Mouse (Mus musculus): ENCODE results near the gene D430041D05Rik. TPM values are rescaled to one million over a fixed set of nuclear protein-coding genes. Genes with fewer than 3 reads are reported as not detected.

D430041D05Rik gene
- polyA plus RNA-seq, 1 experiment from 2014 or later = 10.2 TPM

GRCm38 (mm10) chr2:104209408-104209807 is 201.4 kb downstream of the D430041D05Rik start:
- peaks cover 18% of the 10 kb centered on the region for H3K36me3 ChIP-seq
- no peak overlapping the region for H3K9ac ChIP-seq
- ATAC-seq (ENCODE audit: low FRiP score, low read depth) = no peak
- no peaks in the 10 kb centered on the region for H3K27me3 ChIP-seq
- WGBS = 78% methylated on average over 2 of the region's 2 CpGs
- H3K4me2 ChIP-seq = no peak overlapping the region
- no peak overlapping the region for H3K4me3 ChIP-seq
- no peaks in the 10 kb centered on the region for H3K9me3 ChIP-seq
- 0 out of 2 replicates have a peak overlapping the region, but pooled peaks have one; percentile 71 for H3K27ac ChIP-seq (replicated peaks)
- peaks cover 23% of the 10 kb centered on the region for H3K4me1 ChIP-seq (replicated peaks)

- Histone ChIP-seq H3K9ac (no peak overlapping the region), H3K27ac (replicated peaks) (peak overlapping the region; percentile 71; the same call in 1 of the 2 replicates), H3K36me3 (peaks cover 11% of the 10 kb centered on the region), H3K4me3 (no peak overlapping the region), H3K9me3 (no peaks in the 10 kb centered on the region), H3K4me1 (replicated peaks) (peaks cover 23% of the 10 kb centered on the region), H3K4me2 (peak overlapping the region; percentile 34; the same call in 1 of the 2 replicates), H3K27me3 (no peaks in the 10 kb centered on the region)
- 36% methylated on average over 5 of the region's 5 CpGs for WGBS
- ATAC-seq (ENCODE audit: low FRiP score, low read depth) = no peak; the same call in 1 of the 2 replicates
Observed at GRCm38 (mm10) chr2:104208415-104208814, 202.4 kb downstream of the D430041D05Rik start.

GRCm38 (mm10) chr2:104207948-104208347 is 202.9 kb downstream of the D430041D05Rik start:
- peak; percentile 89 for ATAC-seq (ENCODE audit: low FRiP score, low read depth)
- H3K36me3 ChIP-seq = peaks cover 7% of the 10 kb centered on the region
- no peak overlapping the region for H3K4me3 ChIP-seq
- no peak overlapping the region for H3K9ac ChIP-seq
- peak overlapping the region; percentile 71 for H3K27ac ChIP-seq (replicated peaks)
- H3K27me3 ChIP-seq = no peaks in the 10 kb centered on the region
- 24% methylated on average over 10 of the region's 10 CpGs for WGBS
- no peaks in the 10 kb centered on the region for H3K9me3 ChIP-seq
- peaks cover 23% of the 10 kb centered on the region for H3K4me1 ChIP-seq (replicated peaks)
- peak overlapping the region; percentile 34; the same call in 1 of the 2 replicates for H3K4me2 ChIP-seq

- H3K4me3 ChIP-seq = no peak overlapping the region
- WGBS = 43% methylated on average over 8 of the region's 8 CpGs
- no peaks in the 10 kb centered on the region for H3K27me3 ChIP-seq
- no peak for ATAC-seq (ENCODE audit: low FRiP score, low read depth)
- no peak overlapping the region for H3K27ac ChIP-seq (replicated peaks)
- H3K9ac ChIP-seq = no peak overlapping the region
- H3K36me3 ChIP-seq = peaks cover 3% of the 10 kb centered on the region
- H3K9me3 ChIP-seq = no peaks in the 10 kb centered on the region
- H3K4me2 ChIP-seq = no peak overlapping the region
- H3K4me1 ChIP-seq (replicated peaks) = peaks cover 23% of the 10 kb centered on the region
Observed at GRCm38 (mm10) chr2:104205623-104206022, 205.2 kb downstream of the D430041D05Rik start.

GRCm38 (mm10) chr2:104200211-104200610 is 210.6 kb downstream of the D430041D05Rik start:
- Histone ChIP-seq H3K36me3 (peaks cover 3% of the 10 kb centered on the region), H3K9ac (no peak overlapping the region), H3K4me3 (no peak overlapping the region), H3K27me3 (no peaks in the 10 kb centered on the region), H3K27ac (replicated peaks) (no peak overlapping the region), H3K4me2 (no peak overlapping the region), H3K4me1 (replicated peaks) (no peaks in the 10 kb centered on the region), H3K9me3 (no peaks in the 10 kb centered on the region)
- ATAC-seq (ENCODE audit: low FRiP score, low read depth) = no peak
- 61% methylated on average over 3 of the region's 3 CpGs for WGBS

GRCm38 (mm10) chr2:104198186-104198585 is 212.6 kb downstream of the D430041D05Rik start:
- WGBS = 92% methylated on average over 6 of the region's 6 CpGs
- Histone ChIP-seq H3K4me3 (no peak overlapping the region), H3K36me3 (no peaks in the 10 kb centered on the region), H3K9ac (no peak overlapping the region), H3K4me2 (no peak overlapping the region), H3K4me1 (replicated peaks) (no peaks in the 10 kb centered on the region), H3K9me3 (no peaks in the 10 kb centered on the region), H3K27ac (replicated peaks) (no peak overlapping the region), H3K27me3 (no peaks in the 10 kb centered on the region)
- ATAC-seq (ENCODE audit: low FRiP score, low read depth) = no peak

- ATAC-seq (ENCODE audit: low FRiP score, low read depth) = no peak
- no peak overlapping the region for H3K27ac ChIP-seq (replicated peaks)
- WGBS = 44% methylated on average over 3 of the region's 3 CpGs
- no peak overlapping the region for H3K9ac ChIP-seq
- H3K4me3 ChIP-seq = no peak overlapping the region
- H3K4me2 ChIP-seq = no peak overlapping the region
- no peaks in the 10 kb centered on the region for H3K27me3 ChIP-seq
- no peaks in the 10 kb centered on the region for H3K4me1 ChIP-seq (replicated peaks)
- H3K9me3 ChIP-seq = no peaks in the 10 kb centered on the region
- 0 out of 2 replicates have a peak, but pooled peaks cover 2% of the 10 kb centered on the region for H3K36me3 ChIP-seq
Observed at GRCm38 (mm10) chr2:104197281-104197680, 213.5 kb downstream of the D430041D05Rik start.

GRCm38 (mm10) chr2:104192401-104193141 is 218.2 kb downstream of the D430041D05Rik start:
- Histone ChIP-seq H3K4me3 (no peak overlapping the region), H3K4me2 (no peak overlapping the region), H3K27me3 (no peaks in the 10 kb centered on the region), H3K4me1 (replicated peaks) (no peaks in the 10 kb centered on the region), H3K27ac (replicated peaks) (no peak overlapping the region), H3K9ac (no peak overlapping the region), H3K36me3 (0 out of 2 replicates have a peak, but pooled peaks cover 3% of the 10 kb centered on the region), H3K9me3 (no peaks in the 10 kb centered on the region)
- ATAC-seq (ENCODE audit: low FRiP score, low read depth) = no peak
- WGBS = 87% methylated on average over 18 of the region's 18 CpGs

- Histone ChIP-seq H3K4me1 (replicated peaks) (no peaks in the 10 kb centered on the region), H3K27ac (replicated peaks) (no peak overlapping the region), H3K4me3 (no peak overlapping the region), H3K27me3 (no peaks in the 10 kb centered on the region), H3K9me3 (no peaks in the 10 kb centered on the region), H3K4me2 (no peak overlapping the region), H3K36me3 (0 out of 2 replicates have a peak, but pooled peaks cover 3% of the 10 kb centered on the region), H3K9ac (no peak overlapping the region)
- ATAC-seq (ENCODE audit: low FRiP score, low read depth) = no peak
- WGBS = 73% methylated on average over 2 of the region's 2 CpGs
Observed at GRCm38 (mm10) chr2:104191723-104192122, 219.1 kb downstream of the D430041D05Rik start.

GRCm38 (mm10) chr2:104188859-104189258 is 222.0 kb downstream of the D430041D05Rik start:
- H3K9ac ChIP-seq = no peak overlapping the region
- no peaks in the 10 kb centered on the region for H3K4me1 ChIP-seq (replicated peaks)
- no peak overlapping the region for H3K4me3 ChIP-seq
- no peak overlapping the region for H3K4me2 ChIP-seq
- WGBS = 65% methylated on average over 2 of the region's 2 CpGs
- no peak overlapping the region for H3K27ac ChIP-seq (replicated peaks)
- H3K36me3 ChIP-seq = 0 out of 2 replicates have a peak, but pooled peaks cover 3% of the 10 kb centered on the region
- no peak for ATAC-seq (ENCODE audit: low FRiP score, low read depth)
- no peaks in the 10 kb centered on the region for H3K27me3 ChIP-seq
- H3K9me3 ChIP-seq = no peaks in the 10 kb centered on the region

- H3K4me1 ChIP-seq (replicated peaks) = no peaks in the 10 kb centered on the region
- WGBS = 71% methylated on average over 3 of the region's 3 CpGs
- H3K9me3 ChIP-seq = no peaks in the 10 kb centered on the region
- H3K27me3 ChIP-seq = no peaks in the 10 kb centered on the region
- no peak overlapping the region for H3K4me3 ChIP-seq
- H3K4me2 ChIP-seq = no peak overlapping the region
- H3K27ac ChIP-seq (replicated peaks) = no peak overlapping the region
- H3K9ac ChIP-seq = no peak overlapping the region
- ATAC-seq (ENCODE audit: low FRiP score, low read depth) = no peak
- H3K36me3 ChIP-seq = no peaks in the 10 kb centered on the region
Observed at GRCm38 (mm10) chr2:104187073-104187472, 223.7 kb downstream of the D430041D05Rik start.

- Histone ChIP-seq H3K27ac (replicated peaks) (no peak overlapping the region), H3K4me2 (no peak overlapping the region), H3K4me3 (no peak overlapping the region), H3K9me3 (no peaks in the 10 kb centered on the region), H3K27me3 (no peaks in the 10 kb centered on the region), H3K9ac (no peak overlapping the region), H3K4me1 (replicated peaks) (no peaks in the 10 kb centered on the region), H3K36me3 (no peaks in the 10 kb centered on the region; the same call in 1 of the 2 replicates)
- no peak for ATAC-seq (ENCODE audit: low FRiP score, low read depth)
- WGBS = 93% methylated on average over 5 of the region's 5 CpGs
Observed at GRCm38 (mm10) chr2:104185616-104186015, 225.2 kb downstream of the D430041D05Rik start.

Data from hindbrain, embryonic 15.5 days (tissue).